Mouse (Mus musculus) lung, adult 2 months (tissue): Measurements from ENCODE around the gene Hspa5.

ENCODE experiments used
- CTCF ChIP-seq: fragments of 200-500 bp; IDR thresholded peaks from 2 replicates; pipeline ENCODE4 v1.5.1; 2011; ENCODE audit warnings: mild to moderate bottlenecking, low read length, control low read depth; ENCODE audit not compliant: insufficient read depth
- POLR2A ChIP-seq: fragments of 200-500 bp; IDR thresholded peaks from 2 replicates; pipeline ENCODE4 v1.6.1; 2011; ENCODE audit warnings: low read depth, mild to moderate bottlenecking, control low read depth, low read length, borderline replicate concordance; ENCODE audit errors: extremely low read depth

- no peak for TF ChIP-seq CTCF
- no peak for TF ChIP-seq POLR2A
Observed at GRCm38 (mm10) chr2:34805364-34805950, 33.7 kb downstream of the Hspa5 start.
